Mouse (Mus musculus): ENCODE measurements around the gene Map3k4. TPM values are rescaled to one million over a fixed set of nuclear protein-coding genes. Genes with fewer than 3 reads are reported as not detected.

The Map3k4 gene
- polyA plus RNA-seq, 1 experiment from 2014 or later, result 44.9 TPM

DNA sequence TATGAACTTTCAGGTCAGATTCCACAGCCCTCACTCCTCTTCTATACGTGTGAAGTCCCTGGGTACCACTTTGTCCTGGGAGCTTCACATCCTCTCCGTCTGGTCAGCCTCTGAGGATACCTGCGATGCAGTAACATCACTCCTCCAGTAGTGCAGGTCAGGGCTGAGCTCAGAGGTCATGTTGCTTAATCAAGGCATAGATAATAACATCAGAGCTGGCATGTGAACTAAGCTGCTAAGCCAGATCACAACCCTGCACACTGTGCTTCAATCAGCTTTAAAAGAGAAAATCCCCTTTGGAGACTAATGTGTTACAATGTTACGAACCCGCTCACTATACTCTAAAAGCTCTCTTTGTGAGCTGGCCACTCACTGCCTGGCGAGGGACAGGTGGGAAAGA lies 16.5 kb upstream of the Map3k4 start:
- ATAC-seq, result no peak
- Histone ChIP-seq H3K4me2 (no peak overlapping the region), H3K27me3 (no peaks in the 10 kb centered on the region), H3K4me1 (no peaks in the 10 kb centered on the region), H3K9ac (no peak overlapping the region), H3K27ac (no peak overlapping the region), H3K36me3 (ENCODE audit: poor library complexity, severe bottlenecking) (no peaks in the 10 kb centered on the region), H3K9me3 (replicated peaks) (no peaks in the 10 kb centered on the region), H3K4me3 (no peak overlapping the region)
- 57% methylated on average over 6 of the region's 6 CpGs for WGBS

DNA sequence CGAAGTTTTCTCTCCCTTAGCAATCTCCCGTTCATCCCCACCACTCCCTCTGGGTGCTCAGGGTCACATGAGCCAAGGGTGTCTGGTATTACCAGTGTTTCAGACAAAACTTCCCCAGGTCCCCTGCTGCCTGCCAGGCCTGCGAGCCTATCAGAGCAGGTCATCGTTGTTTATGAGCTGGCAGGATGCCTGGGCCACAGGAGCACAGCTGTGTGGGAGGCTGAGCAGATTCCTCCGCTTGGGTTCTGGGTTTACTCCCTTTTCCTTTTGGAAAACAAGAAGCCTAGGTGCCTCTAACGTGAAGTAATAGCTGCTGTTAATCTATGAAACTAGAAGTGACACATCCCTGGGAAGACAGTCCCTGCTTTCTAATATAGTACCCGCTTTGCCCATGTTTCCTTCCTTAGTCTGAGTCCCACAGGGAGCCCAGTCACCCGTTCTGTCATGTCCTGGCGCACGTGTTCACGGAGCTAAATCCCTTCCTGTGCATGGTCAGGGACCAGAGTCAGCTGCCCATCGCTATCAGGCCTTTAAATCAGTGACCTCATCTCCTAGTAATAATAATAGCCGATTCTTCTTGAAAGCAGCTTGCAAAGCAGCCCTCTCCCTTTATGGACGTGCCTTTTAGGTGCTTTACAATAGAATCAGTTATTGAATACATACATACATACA lies 9.4 kb upstream of the Map3k4 start:
- Histone ChIP-seq H3K27me3 (no peaks in the 10 kb centered on the region), H3K9me3 (replicated peaks) (no peaks in the 10 kb centered on the region), H3K4me3 (no peak overlapping the region), H3K4me1 (peaks cover 9% of the 10 kb centered on the region), H3K4me2 (no peak overlapping the region), H3K27ac (no peak overlapping the region), H3K36me3 (ENCODE audit: poor library complexity, severe bottlenecking) (no peaks in the 10 kb centered on the region), H3K9ac (no peak overlapping the region)
- 0 out of 2 replicates have a peak, but pooled peaks have one; percentile 45 for ATAC-seq
- WGBS, result 57% methylated on average over 14 of the region's 14 CpGs

DNA sequence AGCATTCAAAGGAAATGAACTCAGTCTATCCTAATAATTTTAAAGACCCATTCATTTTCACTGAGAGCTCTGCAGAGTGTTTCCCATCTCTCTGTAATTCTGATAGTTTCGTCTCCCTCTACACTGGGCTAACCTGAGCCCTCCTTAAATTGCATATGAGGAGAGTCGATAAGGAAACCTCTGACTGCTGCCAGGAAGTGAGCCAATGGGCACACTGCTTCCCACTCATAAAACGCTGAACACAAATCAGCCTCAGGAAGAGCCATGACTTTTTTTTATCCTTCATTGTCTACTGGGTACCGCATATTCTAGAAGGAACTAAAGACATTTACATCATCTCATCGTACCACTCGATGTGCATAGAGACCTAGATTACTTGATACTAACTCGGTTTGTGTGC lies 1.2 kb upstream of the Map3k4 start:
- Histone ChIP-seq H3K4me1 (peaks cover 39% of the 10 kb centered on the region), H3K9me3 (replicated peaks) (no peaks in the 10 kb centered on the region), H3K9ac (no peak overlapping the region), H3K36me3 (ENCODE audit: poor library complexity, severe bottlenecking) (no peaks in the 10 kb centered on the region), H3K27me3 (no peaks in the 10 kb centered on the region), H3K4me2 (peak overlapping the region; percentile 32; the same call in 1 of the 2 replicates), H3K4me3 (no peak overlapping the region), H3K27ac (no peak overlapping the region)
- ATAC-seq, result no peak
- 91% methylated on average over 7 of the region's 7 CpGs for WGBS

DNA sequence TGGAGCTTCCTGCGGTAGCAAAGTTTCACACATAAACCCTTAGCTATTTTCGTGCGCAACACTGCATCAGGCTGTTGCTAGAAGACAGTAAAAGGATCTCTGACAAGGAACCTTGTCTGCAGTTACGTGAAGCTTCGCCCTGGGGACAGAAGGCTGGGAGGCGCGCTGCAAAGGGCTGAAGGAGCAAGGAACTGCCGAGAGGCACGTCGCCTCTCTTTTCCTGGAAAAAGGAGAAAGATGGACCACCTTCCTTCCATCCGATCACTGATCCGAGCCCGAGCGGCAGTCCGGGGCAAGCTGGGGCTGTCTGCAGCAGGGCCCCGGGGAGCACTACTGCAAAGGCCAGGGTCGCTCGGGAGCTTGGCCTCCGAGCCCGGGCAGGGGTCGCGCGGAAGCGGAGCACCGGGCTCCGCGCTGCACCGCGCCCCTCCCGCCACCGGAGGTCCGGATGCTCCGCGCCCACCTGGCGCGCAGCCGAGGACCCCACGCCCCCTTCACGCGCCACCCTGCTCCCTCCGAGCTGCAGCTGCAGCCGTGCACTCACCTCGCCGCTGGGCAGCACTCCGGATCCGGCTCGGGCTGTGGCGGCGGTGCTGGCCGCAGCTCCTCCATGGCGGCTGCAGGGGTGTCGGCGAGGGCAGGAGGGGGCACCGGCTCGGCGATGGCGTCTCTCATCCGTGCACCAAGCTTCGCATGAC lies 493 bp downstream of the Map3k4 start:
- H3K4me2 ChIP-seq, result peak overlapping the region; percentile 74
- H3K9ac ChIP-seq, result peak overlapping the region; percentile 97
- H3K9me3 ChIP-seq (replicated peaks), result no peaks in the 10 kb centered on the region
- peaks cover 42% of the 10 kb centered on the region for H3K4me1 ChIP-seq
- WGBS, result under 1% methylated on average over 54 of the region's 59 CpGs
- H3K27me3 ChIP-seq, result no peaks in the 10 kb centered on the region
- H3K27ac ChIP-seq, result peak overlapping the region; percentile 98
- peak; percentile 77 for ATAC-seq
- peak overlapping the region; percentile 94 for H3K4me3 ChIP-seq
- no peaks in the 10 kb centered on the region for H3K36me3 ChIP-seq (ENCODE audit: poor library complexity, severe bottlenecking)

DNA sequence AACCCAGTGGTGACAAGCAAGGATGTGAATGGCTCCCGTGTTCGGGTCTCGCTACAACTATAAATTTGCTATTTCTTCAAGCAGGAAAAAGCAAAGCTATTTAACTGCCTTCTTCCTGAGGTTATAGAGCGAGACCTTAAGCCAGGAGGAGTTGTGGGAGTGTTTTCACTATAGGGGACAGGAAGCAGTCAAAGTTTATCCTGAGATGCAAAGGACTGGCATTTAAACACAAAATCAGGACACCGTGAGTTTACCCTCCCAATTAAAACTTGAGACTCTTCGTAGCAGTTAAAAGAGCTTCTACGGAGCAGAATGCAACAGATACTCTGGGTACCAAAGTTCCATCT lies 1.0 kb downstream of the Map3k4 start:
- peak overlapping the region; percentile 74 for H3K4me2 ChIP-seq
- H3K4me3 ChIP-seq, result peak overlapping the region; percentile 94
- peak overlapping the region; percentile 97 for H3K9ac ChIP-seq
- WGBS, result 5% methylated on average over 7 of the region's 7 CpGs
- ATAC-seq, result no peak
- H3K36me3 ChIP-seq (ENCODE audit: poor library complexity, severe bottlenecking), result no peaks in the 10 kb centered on the region
- H3K27ac ChIP-seq, result peak overlapping the region; percentile 98
- peaks cover 42% of the 10 kb centered on the region for H3K4me1 ChIP-seq
- H3K9me3 ChIP-seq (replicated peaks), result no peaks in the 10 kb centered on the region
- no peaks in the 10 kb centered on the region for H3K27me3 ChIP-seq

DNA sequence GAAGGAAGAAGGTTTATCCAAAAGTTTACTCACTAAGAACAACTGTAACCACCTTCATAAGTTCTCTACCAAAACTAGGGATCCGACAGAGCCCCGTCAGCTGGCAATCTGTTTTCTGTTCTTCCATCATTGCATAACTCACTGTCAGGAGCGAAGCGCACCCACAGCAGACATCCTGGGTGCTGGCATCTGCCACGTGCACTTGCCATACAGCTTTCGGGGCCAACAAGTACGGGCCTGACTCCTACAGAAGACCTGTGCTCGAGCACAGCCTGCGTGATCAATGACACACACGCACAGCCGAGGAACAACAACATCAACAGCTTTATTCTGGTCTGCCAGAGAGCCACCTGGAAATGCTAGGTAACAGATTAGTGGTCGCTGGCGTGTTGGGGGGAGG lies 2.3 kb downstream of the Map3k4 start:
- H3K4me3 ChIP-seq, result no peak overlapping the region

DNA sequence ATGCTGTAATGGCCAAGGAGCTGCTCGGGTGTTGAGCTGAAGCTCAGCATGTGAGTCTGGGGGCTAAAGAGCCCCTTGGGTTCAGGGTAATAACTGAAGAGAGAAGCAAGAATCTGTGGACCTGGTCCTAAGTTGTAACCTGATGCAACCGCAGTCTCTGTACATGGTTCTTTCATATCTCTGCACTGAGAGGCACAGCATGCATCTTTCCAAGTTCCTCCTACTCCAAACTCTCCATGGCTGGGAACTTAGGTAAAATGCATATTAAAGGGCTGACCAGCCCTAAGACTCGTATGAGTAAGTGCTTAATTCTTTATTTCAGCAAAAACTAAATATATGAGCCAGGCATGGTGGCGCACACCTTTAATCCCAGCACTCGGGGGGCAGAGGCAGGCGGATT lies 6.3 kb downstream of the Map3k4 start:
- Histone ChIP-seq H3K4me2 (no peak overlapping the region), H3K9me3 (replicated peaks) (no peaks in the 10 kb centered on the region), H3K4me3 (no peak overlapping the region), H3K9ac (no peak overlapping the region), H3K36me3 (ENCODE audit: poor library complexity, severe bottlenecking) (no peaks in the 10 kb centered on the region), H3K4me1 (peaks cover 25% of the 10 kb centered on the region), H3K27ac (no peak overlapping the region), H3K27me3 (no peaks in the 10 kb centered on the region)
- no peak for ATAC-seq
- WGBS, result 92% methylated on average over 6 of the region's 6 CpGs

More for the DNA sequence above, 2.3 kb downstream of the Map3k4 start:
- Histone ChIP-seq H3K36me3 (ENCODE audit: poor library complexity, severe bottlenecking) (no peaks in the 10 kb centered on the region), H3K27me3 (no peaks in the 10 kb centered on the region), H3K9ac (0 out of 2 replicates have a peak overlapping the region, but pooled peaks have one; percentile 46), H3K4me2 (peak overlapping the region; percentile 41), H3K9me3 (replicated peaks) (no peaks in the 10 kb centered on the region), H3K27ac (no peak overlapping the region), H3K4me1 (peaks cover 42% of the 10 kb centered on the region)
- 91% methylated on average over 13 of the region's 13 CpGs for WGBS
- ATAC-seq, result no peak

DNA sequence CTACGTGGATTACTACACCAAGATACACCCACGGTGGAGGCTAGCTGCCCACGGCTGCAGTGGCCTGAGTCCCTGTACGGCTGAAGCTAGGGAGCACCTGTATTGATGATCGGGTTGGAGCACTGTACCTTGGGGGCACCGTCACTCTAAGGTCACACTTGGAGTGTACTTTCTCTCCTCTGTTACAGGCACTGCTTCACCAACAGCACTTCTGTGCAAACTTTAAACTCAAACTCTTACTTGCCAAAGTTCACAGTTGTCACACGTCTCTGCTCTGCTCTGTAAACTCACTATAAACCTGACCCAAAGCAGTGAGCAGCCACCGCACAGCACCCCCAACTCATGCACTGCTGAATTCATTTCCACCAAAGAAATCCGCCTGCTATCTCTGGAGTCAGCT lies 9.1 kb downstream of the Map3k4 start:
- Histone ChIP-seq H3K27ac (no peak overlapping the region), H3K9me3 (replicated peaks) (no peaks in the 10 kb centered on the region), H3K4me1 (0 out of 2 replicates have a peak, but pooled peaks cover 7% of the 10 kb centered on the region), H3K9ac (no peak overlapping the region), H3K27me3 (no peaks in the 10 kb centered on the region), H3K4me3 (no peak overlapping the region), H3K4me2 (no peak overlapping the region), H3K36me3 (ENCODE audit: poor library complexity, severe bottlenecking) (no peaks in the 10 kb centered on the region)
- WGBS, result 94% methylated on average over 9 of the region's 9 CpGs
- no peak for ATAC-seq

DNA sequence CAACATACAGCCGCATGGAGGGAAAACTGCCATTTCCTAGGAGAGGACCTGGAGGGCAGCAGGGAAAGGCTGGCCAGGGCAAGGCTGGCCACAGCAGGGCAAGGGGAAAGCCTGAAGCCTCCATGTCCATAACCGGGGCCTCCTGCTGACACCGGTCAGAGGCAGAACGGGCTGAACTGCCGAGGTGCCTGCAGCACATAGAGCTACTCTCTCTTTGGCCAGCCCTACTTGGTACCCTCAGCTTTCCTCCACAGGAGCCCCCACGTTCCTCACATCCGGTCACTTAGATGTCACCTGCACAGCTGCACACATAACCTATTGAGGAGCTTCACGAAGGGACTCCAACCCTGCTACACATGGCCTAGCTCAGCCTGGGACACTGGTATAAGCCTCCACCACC lies 9.5 kb downstream of the Map3k4 start:
- H3K9me3 ChIP-seq (replicated peaks), result no peaks in the 10 kb centered on the region
- H3K36me3 ChIP-seq (ENCODE audit: poor library complexity, severe bottlenecking), result no peaks in the 10 kb centered on the region
- H3K27ac ChIP-seq, result no peak overlapping the region
- 86% methylated on average over 8 of the region's 8 CpGs for WGBS
- H3K4me3 ChIP-seq, result no peak overlapping the region
- H3K27me3 ChIP-seq, result no peaks in the 10 kb centered on the region
- H3K9ac ChIP-seq, result no peak overlapping the region
- H3K4me2 ChIP-seq, result no peak overlapping the region
- no peak for ATAC-seq
- H3K4me1 ChIP-seq, result 0 out of 2 replicates have a peak, but pooled peaks cover 5% of the 10 kb centered on the region

DNA sequence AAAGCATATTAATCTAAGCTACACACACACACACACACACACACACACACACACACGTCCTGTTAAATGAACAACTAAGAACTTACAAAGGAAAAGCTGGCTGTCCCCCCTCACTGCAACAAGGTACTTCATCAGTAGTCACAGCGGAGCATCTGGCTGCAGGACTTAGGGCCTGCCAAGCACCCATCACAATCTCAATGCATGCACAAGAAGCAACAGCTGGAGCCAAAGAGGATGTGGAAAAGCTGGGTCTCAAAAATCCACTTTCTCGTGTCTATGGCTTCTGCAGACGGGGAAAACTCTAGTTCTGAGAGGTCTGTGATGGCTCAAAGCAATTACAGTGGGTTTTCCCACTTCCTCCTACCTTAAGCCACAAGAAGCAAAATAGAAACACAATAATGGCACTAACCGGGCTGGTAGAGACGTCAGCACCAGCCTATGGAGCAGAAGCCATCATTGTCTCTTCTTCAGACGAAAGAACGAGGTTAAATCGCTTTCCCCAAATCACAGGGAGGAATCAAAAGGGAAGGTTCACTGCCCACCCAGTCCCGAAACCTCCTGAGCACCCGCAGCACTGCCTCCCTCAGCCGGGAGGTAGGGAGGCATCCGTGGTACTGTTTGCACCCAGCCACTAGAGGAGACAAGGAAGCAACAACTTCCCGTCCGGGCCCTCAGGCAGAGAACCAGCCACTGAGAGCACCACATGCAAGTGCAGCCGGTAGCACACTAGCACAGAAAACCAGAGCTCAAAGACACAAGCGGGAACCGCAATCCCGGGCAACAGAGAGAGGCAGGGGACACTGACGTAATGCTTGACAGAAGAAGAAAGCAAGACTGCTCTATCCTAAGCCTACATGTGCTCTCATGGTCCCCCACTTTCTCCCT lies 11.1 kb downstream of the Map3k4 start:
- Histone ChIP-seq H3K36me3 (ENCODE audit: poor library complexity, severe bottlenecking) (no peaks in the 10 kb centered on the region), H3K27me3 (no peaks in the 10 kb centered on the region), H3K27ac (no peak overlapping the region), H3K4me2 (no peak overlapping the region), H3K4me1 (0 out of 2 replicates have a peak, but pooled peaks cover 3% of the 10 kb centered on the region), H3K9me3 (replicated peaks) (no peaks in the 10 kb centered on the region), H3K4me3 (no peak overlapping the region), H3K9ac (no peak overlapping the region)
- WGBS, result 85% methylated on average over 20 of the region's 20 CpGs
- no peak for ATAC-seq

DNA sequence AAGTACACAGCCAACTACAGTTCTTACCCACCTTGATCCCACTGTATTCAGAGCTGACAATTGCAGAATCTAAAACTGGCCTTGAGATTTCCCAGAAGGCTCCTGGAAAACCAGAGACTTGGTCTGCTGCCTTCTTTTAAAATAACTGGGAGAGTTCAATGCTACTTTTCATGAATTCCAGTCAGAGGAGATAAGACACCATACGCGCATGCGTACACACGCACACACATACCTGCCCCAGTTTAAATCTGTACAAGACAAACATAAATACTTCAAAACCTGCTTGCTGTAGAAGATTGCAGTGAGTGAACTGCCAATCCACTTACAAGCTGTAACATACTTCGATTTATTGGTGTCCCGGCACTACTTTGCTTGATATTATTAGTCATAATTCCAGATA lies 13.9 kb downstream of the Map3k4 start:
- Histone ChIP-seq H3K27me3 (no peaks in the 10 kb centered on the region), H3K27ac (no peak overlapping the region), H3K4me1 (peaks cover 25% of the 10 kb centered on the region), H3K9ac (no peak overlapping the region), H3K36me3 (ENCODE audit: poor library complexity, severe bottlenecking) (no peaks in the 10 kb centered on the region), H3K4me3 (no peak overlapping the region), H3K4me2 (no peak overlapping the region), H3K9me3 (replicated peaks) (no peaks in the 10 kb centered on the region)
- no peak for ATAC-seq
- WGBS, result 97% methylated on average over 6 of the region's 6 CpGs
